In genomic region chr2:79126170-79126879, GRCm38 (mm10) we compare ENCODE assay signal across 16 mouse cellular contexts.
DNase-seq lines count a peak whose midpoint lies in the region; ATAC-seq and TF ChIP-seq lines count a peak whose summit lies in the region.
"Had no signal": no experiment of that assay in that cellular context is flagged by ENCODE, and none has a peak within 500 bp of the region (broad histone marks: within the 10 kb centered on the region; RNA-seq: fewer than 3 reads in every experiment).

No protein-coding gene starts in this region.

- no peak for TF ChIP-seq CTCF in thymus, adult 2 months (IDR thresholded peaks at IDR 0.05; ENCODE audit: borderline replicate concordance, control insufficient read depth, extremely low read depth, insufficient read depth, low read length, poor library complexity)
- no peak for TF ChIP-seq CTCF in liver, postnatal 0 days (IDR thresholded peaks at IDR 0.05; ENCODE audit: low read depth)

- DNase-seq in thymus, adult 2 months: peak; percentile 36
- no peak for DNase-seq in thymus, adult 18-20 months
- no peak for DNase-seq in liver, postnatal 0 days
- DNase-seq in adrenal gland, postnatal 25 days: no peak
- DNase-seq in layer of hippocampus, postnatal 25 days (ENCODE audit: extremely low spot score in 1 of 2, low spot score in 1 of 2): no peak
- DNase-seq in lung, postnatal 10 days: no peak
- DNase-seq: cerebellum, postnatal 14 days; forebrain, postnatal 0 days; heart, postnatal 14 days; layer of hippocampus, postnatal 36 days; lung, postnatal 14 days had no signal

- TF ChIP-seq POLR2A in thymus, adult 2 months (IDR thresholded peaks at IDR 0.05; ENCODE audit: control insufficient read depth, extremely low read depth, insufficient read depth, low read length, poor library complexity): no peak

- H3K27ac ChIP-seq in thymus, adult 2 months (ENCODE audit: control insufficient read depth, insufficient read depth, low read length): no peak overlapping the region
- peak overlapping the region; percentile 29; the same call in 1 of the 2 replicates for H3K27ac ChIP-seq in liver, postnatal 0 days (ENCODE audit: low read depth)
- H3K27ac ChIP-seq: hindbrain, embryonic 14.5 days; intestine, embryonic 15.5 days; limb, embryonic 15.5 days; midbrain, embryonic 13.5 days had no signal

- TF ChIP-seq EP300 in liver, postnatal 0 days (IDR thresholded peaks at IDR 0.05; ENCODE audit: low read depth): peak; percentile 96

- no peaks in the 10 kb centered on the region for H3K27me3 ChIP-seq in thymus, adult 2 months (ENCODE audit: control insufficient read depth, insufficient read depth, low read length)
- no peaks in the 10 kb centered on the region for H3K27me3 ChIP-seq in liver, postnatal 0 days (ENCODE audit: insufficient read depth, low read length)
- H3K27me3 ChIP-seq: intestine, embryonic 15.5 days; limb, embryonic 15.5 days; midbrain, embryonic 13.5 days had no signal

- 16% methylated on average over 6 of the region's 6 CpGs for WGBS in thymus, adult 2 months
- WGBS in liver, postnatal 0 days (ENCODE audit: insufficient replicate concordance): 18% methylated on average over 6 of the region's 6 CpGs

- no peaks in the 10 kb centered on the region for H3K36me3 ChIP-seq in thymus, adult 2 months (ENCODE audit: control insufficient read depth, insufficient read depth, low read length)
- H3K36me3 ChIP-seq in liver, postnatal 0 days (replicated peaks; ENCODE audit: insufficient read depth, low read length): no peaks in the 10 kb centered on the region
- H3K36me3 ChIP-seq: intestine, embryonic 15.5 days; limb, embryonic 15.5 days; midbrain, embryonic 13.5 days had no signal

- H3K4me1 ChIP-seq in thymus, adult 2 months (replicated peaks; ENCODE audit: control insufficient read depth, insufficient read depth, low read length): peaks cover 7% of the 10 kb centered on the region
- peaks cover 18% of the 10 kb centered on the region for H3K4me1 ChIP-seq in liver, postnatal 0 days (ENCODE audit: insufficient read depth)
- H3K4me1 ChIP-seq: intestine, embryonic 15.5 days; limb, embryonic 15.5 days; midbrain, embryonic 13.5 days had no signal

- no peak overlapping the region for H3K4me3 ChIP-seq in thymus, adult 2 months (ENCODE audit: control insufficient read depth, insufficient read depth, low read length)
- no peak overlapping the region for H3K4me3 ChIP-seq in liver, postnatal 0 days (ENCODE audit: low read depth, low read length)
- H3K4me3 ChIP-seq: intestine, embryonic 15.5 days; limb, embryonic 15.5 days; midbrain, embryonic 13.5 days had no signal

- 0 out of 2 replicates have a peak overlapping the region, but pooled peaks have one; percentile 26 for H3K4me2 ChIP-seq in liver, postnatal 0 days (ENCODE audit: low read depth, low read length)
- H3K4me2 ChIP-seq: hindbrain, embryonic 14.5 days; intestine, embryonic 15.5 days; limb, embryonic 15.5 days; midbrain, embryonic 13.5 days had no signal

- peak; percentile 57 for ATAC-seq in granulocyte monocyte progenitor cell, adult 5-6 weeks (replicated peaks; ENCODE audit: poor library complexity, severe bottlenecking)
- ATAC-seq in liver, postnatal 0 days: peak; percentile 65
- ATAC-seq: forebrain, postnatal 0 days; intestine, embryonic 15.5 days; midbrain, embryonic 13.5 days had no signal

- H3K9ac ChIP-seq in liver, postnatal 0 days (replicated peaks): no peak overlapping the region
- H3K9ac ChIP-seq: forebrain, postnatal 0 days; hindbrain, embryonic 14.5 days; intestine, embryonic 15.5 days; limb, embryonic 15.5 days; midbrain, embryonic 13.5 days had no signal

- H3K9me3 ChIP-seq in liver, postnatal 0 days (ENCODE audit: low read length): no peaks in the 10 kb centered on the region
- H3K9me3 ChIP-seq: intestine, embryonic 15.5 days; limb, embryonic 15.5 days; midbrain, embryonic 13.5 days had no signal
